Mouse (Mus musculus) stomach, postnatal 0 days (tissue): ENCODE results near the gene Adamts9.

ENCODE experiments used
- CTCF ChIP-seq: IDR thresholded peaks from 2 replicates; pipeline ENCODE4 v1.5.1; 2016; ENCODE audit warnings: antibody characterized with exemption, low read depth, mild to moderate bottlenecking, moderate library complexity
- EP300 ChIP-seq: optimal IDR thresholded peaks from 2 replicates; pipeline ENCODE3; 2016; ENCODE audit warnings: antibody characterized with exemption

DNA sequence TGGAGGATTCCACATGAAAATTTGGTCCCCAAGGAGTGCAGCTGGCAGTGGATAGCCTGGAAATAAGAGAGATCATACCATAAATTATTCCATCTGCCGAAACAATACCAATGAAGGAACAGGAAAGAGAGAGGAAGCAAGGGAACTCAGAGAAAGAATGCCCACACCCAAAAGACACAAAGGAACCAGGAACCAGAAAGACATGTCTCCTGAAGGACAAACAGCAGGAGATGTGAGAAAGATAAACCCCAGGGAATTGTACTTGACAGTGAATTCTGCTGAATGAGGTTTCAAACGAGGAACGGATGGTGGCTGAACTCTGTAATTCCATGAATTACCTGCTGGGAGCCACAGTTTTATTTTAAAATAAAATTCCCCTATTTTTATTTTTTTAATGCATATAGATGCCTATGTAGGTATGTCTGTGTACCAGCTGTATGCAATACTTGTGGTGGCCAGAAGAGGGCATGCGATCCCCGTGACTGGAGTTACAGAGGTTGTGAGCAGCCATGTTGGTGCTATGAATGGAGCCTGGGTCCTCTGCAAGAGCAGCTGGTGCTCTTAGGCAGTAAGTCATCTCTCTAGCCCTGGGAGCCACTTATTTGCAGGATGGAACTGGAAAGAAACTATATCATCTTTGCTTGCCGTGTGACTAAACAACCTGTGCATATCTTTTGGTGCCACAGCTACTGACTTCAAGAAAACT, 4.2 kb upstream of the Adamts9 start:
- peak; percentile 42 for TF ChIP-seq CTCF
- TF ChIP-seq EP300, result no peak
